Mouse (Mus musculus) embryo, embryonic 10 days (tissue): ENCODE results near the gene Ufc1.

Experiments used
- DNase-seq: peaks from one replicate; pipeline ENCODE4 v3.0.0-alpha.2; 2015; ENCODE audit warnings: low spot score

Ufc1 gene

DNA sequence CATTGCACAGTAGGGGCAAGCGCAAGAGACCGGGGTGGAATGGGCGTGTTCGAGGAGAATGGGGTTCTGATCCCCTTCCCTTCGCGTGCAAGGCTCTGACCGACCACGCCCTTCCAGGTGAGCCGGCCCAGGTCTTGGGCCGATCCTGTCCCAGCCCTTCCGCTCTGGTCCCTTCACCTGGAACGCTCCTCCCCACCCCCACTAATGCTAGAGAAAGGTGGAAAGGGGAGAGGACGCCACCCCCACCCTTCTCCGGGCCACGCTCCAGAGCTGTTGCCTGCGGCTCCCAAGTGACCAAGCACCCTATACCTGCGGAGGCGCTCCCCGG, 24.3 kb downstream of the Ufc1 start:
- no peak for DNase-seq

DNA sequence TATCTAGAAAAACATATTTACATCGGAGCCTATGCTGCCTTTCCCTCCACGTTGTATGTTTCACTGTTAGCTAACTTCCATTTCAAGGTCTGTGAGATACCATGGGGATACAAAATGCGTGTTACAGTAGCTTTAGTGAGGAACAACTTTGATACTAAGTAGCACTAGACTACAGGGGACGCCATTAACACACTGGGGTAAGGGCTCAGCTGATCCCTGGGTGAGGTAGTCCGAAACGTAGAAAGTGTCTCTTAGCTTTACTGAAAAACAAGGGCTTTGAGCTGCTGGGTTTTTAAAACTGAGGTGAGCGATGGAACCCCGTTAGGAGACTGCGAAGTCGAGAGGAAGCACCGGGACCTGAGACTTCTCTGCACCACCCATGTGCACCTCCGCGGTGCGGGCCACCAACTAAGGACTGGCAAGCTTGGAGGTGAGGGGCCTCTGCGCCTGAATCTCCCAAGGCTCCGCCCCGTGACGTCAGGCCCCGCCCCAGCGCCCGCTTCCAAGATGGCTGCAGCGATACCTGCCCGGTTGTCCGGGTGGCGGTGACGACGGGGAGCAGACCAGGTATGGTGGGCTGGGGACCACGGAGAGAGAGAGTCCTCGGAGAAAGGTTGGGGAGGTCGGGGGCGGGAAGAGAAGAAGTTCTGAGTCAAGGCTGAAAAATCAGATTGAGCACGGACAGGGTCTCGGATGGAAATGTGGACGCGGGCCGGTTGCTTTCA, 24.8 kb downstream of the Ufc1 start, which contains the start of gene B4galt3:
Gene B4galt3 (plus strand): TSS at position 481 of the 725 bp plus-strand sequence.
- peak; percentile 97 for DNase-seq

DNA sequence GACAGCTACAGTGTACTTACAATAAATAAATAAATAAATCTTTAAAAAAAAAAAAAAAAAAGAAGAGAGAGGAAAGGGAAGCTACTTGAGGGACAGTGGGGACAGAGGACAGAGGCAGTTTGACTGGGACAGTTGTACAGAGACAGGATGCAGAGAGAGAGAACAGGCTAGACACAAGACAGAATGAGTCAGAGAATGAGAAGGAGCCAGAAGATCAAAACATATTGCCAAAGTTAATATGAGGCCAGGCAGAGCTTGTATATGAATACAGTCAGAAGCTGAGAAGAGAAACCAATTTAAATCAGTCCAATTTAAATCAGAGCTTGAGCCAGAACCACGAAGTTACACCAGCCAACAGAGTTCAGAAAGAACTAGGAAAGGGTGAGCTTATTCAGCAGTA, 26.5 kb downstream of the Ufc1 start:
- DNase-seq, result no peak

DNA sequence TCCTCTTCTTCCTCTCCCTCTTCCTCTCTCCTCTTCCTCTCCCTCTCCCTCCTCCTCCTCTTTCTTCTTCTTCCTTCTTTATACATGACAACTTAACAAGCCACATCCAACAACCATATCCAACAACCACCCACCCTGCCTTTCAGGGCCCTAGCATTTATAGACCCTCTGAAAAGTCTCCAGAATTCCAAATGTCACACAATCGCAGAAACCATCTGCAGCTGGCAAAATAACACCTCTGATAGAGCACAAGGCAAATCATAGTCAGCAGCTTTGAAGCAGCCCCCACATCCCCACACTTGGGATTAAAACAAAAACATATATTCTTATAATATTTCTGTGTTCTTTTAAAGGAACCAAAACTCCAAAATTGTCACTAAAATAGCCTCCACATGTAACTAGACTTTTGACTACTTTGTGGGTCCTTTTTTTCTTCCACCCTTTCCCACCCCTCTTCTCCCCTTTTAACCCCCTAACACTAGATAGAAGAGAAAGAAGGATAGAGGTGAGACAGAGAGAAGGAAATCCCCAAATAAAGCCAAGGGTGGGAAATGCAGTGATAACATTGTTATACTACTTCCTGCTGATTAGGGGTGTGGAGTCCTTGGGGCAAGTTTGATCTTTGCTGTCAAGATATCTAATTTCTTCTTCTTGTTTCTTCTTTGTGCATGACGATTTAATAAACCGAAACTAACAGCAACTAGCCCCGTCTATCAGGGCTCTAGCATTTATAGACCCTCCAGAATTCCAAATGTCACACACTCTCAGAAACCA, 28.7 kb downstream of the Ufc1 start:
- no peak for DNase-seq

DNA sequence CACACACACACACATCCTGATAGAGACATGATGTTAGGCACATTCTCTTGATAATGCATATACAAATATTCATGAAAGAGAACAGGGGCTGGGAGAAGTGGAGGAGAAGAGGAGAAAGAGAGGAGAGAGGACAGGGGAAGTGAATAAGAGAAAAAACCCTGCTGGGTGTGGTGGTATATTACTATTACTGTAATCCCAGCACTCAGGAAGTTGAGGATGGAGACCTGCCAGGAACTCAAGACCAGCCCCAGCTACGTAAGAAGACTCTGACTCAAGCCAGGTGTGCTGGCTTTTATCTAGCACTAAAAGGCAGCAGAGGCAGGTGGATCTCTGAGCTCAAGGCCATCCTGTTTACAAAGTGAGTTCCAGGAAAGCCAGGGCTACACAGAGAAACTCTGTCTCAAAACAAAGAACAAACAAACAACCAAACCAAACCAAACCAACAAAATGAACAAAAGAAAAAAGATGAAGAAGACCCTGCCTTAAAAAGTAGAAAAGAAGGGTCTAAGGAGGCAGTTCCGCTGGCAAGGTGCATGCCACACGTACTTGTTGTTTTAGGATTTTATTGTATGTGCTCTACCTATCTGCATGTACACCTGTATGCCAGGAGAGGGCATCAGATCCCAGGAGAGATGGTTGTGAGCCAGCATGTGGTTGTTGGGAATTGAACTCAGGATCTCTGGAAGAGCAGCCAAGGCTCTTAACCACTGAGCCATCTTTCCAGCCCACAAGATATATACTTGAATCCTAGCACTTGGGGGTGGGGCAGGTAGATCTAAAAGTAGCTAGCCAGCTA, 31.0 kb downstream of the Ufc1 start:
- DNase-seq, result no peak

DNA sequence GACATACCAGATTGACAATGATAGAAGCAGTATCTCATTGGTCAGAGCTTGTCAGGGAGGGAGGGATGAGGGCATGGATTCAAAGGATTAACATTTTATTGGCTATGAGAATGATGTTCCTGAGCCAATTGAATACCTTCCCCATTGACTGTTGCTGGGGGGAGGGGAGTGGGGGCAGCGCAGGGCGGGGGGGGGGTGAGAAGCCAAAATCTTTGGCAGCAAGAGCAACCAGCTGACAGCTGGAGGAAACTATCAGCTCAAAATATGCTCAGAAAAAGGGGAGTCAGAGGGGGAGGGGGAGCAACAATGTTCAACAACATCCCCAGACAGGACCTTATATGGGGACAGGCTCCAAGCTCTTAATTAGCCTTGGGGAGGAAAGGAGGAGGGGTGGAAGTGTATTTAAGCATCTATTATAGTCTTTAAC, 31.6 kb downstream of the Ufc1 start:
- DNase-seq, result peak; percentile 54

DNA sequence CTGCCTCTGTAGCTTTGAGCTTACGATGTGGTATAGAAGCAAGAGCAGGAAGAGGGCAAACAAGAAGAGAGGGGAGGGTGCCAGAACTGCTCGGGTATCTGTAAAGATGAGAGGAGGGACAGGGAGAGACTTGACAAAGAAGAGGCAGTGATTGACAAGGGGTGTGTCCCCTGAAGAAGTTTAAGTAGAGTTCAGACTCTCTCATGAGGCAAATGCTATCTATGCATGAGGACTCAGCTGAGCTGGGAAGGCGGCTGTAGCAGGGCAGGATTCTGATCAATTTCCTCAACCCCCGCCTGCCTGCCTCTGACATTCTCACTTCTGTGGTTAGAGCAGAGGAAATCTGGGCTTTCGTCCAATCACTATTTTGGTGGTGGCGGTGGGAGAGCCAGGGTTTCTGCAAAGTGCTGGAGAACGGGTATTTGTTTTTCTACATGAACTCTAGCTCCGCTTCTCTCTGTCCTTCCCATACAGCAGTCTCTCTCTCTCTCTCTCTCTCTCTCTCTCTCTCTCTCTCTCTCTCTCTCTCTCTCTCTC, 32.2 kb downstream of the Ufc1 start:
- DNase-seq, result peak; percentile 23

DNA sequence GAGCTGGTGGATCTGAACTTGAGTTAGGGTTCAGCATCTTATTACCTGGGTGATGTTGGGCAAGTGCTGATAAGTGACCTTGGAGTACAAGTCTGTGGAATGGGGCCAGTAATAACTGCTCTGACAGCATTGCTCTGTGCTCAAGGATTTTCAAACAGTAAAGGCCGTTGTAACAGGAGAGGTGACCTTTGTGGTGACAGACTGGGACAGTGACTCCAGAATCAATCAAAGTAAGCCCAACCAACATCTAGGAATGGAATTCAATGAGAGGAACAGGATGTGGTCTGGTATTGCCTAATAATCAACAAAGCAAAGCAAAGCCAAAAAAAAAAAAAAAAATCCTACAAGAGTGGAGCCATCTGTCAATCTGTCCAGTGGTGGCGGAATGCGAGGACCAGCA, 34.5 kb downstream of the Ufc1 start:
- DNase-seq, result no peak

DNA sequence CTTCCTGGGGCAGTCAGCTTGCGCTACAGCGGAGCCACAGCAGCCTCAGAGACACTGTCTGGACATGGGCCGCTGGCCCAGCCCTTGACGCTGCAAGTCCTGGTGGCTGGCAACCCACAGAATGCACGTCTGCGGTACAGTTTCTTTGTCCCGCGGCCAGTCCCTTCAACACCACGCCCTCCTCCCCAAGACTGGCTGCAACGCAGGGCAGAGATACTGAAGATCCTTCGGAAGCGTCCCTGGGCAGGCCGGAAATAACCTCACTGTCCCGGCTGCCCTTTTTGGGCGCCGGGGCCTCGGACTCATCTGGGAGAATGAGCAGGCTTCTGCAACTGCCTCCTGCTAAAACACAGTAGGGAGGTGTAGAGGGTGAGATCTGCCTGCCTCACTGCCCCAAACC, 35.9 kb downstream of the Ufc1 start:
- DNase-seq, result no peak

DNA sequence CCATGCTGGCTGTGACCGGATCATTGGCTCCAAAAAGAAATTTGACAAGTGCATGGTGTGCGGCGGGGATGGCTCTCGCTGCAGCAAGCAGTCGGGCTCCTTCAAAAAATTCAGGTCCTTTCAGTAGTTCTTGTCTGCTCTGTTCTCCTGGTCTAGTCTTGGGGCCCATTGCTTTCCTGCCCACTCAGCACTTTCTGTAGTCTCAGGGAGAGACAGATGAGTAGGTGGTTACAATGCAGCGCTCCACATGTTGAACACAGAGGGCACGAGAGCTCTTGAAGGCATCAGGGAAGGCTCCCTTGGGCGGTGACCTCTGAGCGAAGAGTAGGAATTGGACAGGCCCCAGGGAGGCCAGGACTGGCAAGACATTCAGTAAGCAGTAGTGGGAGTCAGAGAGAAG, 37.0 kb downstream of the Ufc1 start:
- no peak for DNase-seq

DNA sequence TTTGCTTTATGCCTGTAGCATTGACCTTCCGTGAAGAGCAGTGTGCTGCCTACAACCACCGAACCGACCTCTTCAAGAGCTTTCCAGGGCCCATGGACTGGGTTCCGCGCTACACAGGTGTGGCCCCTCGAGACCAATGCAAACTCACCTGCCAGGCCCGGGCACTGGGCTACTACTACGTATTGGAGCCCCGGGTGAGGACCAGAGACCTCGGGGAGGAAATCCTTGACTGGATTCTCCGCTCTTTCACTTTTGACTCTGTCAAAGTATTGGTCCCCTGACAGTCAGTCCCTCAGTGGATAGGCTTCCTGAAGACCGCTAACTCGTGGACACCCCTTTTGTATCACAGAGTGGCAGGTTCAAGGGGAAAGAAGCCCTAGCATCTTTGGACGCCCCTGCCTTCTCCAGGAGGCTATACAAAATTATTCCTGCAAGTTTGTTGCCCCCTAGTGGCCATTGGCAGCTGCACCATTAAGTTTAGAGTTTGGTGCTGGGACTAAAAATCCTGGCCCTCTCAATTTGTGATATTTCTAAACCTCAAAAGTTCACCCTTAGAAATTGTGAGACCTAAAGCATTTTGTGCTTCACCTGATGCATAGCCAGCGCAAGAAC, 37.8 kb downstream of the Ufc1 start:
- peak; percentile 76 for DNase-seq

DNA sequence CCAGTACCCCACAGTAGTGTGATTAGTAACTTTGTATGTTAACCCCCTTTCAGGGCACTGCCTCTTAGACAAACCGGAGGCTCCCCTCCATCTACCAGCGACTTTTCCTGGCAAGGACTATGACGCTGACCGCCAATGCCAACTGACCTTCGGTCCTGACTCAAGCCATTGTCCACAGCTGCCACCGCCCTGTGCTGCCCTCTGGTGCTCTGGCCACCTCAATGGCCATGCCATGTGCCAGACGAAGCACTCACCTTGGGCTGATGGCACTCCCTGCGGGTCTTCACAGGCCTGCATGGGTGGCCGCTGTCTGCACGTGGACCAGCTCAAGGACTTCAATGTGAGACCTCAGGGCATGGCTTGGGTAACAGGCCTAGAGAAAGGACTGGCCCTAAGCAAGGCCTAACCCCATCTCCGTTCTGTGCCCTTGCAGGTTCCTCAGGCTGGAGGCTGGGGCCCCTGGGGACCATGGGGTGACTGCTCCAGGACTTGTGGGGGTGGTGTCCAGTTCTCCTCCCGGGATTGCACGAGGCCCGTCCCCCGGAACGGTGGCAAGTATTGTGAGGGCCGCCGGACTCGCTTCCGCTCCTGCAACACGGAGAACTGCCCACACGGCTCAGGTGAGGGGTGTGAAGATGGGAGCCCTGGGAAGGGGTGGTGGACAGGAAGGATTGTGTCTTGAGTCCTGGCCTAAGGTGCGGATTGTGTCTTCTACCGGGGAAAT, 38.6 kb downstream of the Ufc1 start:
- DNase-seq, result no peak

DNA sequence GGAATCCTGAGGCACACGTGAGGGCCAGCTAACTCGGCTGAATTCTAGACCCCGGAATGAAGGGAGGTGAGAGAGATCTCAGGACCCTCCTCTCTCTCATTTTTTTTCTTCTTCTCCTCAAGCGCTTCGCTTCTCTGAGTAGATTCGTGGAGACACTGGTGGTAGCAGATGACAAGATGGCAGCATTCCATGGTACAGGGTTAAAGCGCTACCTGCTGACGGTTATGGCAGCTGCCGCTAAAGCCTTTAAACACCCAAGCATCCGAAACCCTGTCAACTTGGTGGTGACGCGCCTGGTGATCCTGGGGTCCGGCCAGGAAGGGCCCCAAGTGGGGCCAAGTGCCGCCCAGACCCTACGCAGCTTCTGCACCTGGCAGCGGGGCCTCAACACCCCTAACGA, 42.4 kb downstream of the Ufc1 start:
- DNase-seq, result no peak

DNA sequence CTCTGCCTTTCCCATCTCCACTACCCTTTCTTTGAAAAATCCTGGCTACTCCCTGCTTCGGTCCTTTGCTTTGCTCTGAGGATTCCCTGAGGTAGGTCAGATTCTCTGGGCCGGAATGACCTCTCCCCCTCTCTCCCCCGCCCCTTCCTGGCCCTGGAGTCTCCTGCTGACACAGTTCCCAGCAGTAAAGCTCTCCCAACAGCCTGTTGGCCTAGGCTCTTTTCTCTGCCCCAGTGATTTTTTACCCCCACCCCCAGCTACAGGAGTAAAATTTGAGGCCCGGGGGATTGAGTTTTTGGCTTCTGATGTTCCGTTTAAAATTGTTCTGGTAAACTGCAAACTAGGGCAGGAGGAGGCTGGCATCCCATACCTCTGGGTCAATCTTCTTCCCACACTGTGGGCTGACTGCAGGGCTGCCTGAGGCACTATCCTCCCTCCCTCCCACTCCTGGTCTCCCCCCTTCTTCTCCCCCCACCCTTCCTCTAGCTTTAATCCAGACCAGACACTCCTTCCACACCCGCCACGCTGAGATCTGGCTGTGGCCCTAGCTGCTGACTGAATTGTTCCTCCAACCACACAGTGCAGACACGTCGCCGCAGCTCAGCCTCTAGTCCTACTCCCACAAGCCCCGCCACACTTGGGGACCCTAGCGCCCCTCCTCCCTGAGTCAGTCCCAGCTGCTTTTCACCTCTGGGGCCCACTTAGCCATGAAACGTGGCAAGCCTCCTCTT, 43.1 kb downstream of the Ufc1 start:
- DNase-seq, result peak; percentile 68

DNA sequence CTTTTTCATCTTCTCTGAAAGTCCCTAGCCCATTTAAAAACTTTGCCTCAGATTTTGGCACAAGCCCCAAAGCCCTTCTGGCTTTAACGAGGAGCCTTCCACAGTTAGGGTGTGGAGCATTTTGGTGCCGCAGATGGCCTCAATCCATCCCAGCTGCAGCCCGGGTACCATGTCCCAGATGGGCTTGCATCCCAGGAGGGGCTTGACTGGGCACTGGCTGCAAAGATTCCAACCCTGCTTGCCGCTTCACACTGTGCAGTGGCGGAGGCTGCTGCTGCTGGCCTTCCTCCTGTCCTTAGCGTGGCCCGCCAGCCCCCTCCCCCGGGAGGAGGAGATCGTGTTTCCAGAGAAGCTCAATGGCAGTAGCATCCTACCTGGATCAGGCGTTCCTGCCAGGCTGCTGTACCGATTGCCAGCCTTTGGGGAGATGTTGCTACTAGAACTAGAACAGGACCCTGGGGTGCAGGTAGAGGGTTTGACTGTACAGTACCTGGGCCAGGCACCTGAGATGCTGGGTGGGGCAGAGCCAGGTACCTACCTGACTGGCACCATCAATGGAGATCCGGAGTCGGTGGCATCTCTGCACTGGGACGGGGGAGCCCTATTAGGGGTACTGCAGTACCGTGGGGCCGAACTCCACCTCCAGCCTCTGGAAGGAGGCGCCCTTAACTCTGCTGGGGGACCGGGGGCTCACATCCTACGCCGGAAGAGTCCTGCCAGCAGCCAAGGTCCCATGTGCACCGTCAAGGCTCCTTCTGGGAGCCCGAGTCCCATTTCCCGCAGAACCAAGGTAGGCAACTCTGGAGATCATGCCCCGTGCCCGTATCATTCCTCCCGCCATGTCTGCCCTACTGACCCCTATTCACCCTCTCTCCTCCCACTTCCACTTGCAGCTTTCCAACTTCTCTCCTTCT, 43.9 kb downstream of the Ufc1 start, which contains the start of gene Ndufs2:
Gene Ndufs2 (minus strand): TSS at position 709 of the 914 bp plus-strand sequence.
- DNase-seq, result peak; percentile 67

DNA sequence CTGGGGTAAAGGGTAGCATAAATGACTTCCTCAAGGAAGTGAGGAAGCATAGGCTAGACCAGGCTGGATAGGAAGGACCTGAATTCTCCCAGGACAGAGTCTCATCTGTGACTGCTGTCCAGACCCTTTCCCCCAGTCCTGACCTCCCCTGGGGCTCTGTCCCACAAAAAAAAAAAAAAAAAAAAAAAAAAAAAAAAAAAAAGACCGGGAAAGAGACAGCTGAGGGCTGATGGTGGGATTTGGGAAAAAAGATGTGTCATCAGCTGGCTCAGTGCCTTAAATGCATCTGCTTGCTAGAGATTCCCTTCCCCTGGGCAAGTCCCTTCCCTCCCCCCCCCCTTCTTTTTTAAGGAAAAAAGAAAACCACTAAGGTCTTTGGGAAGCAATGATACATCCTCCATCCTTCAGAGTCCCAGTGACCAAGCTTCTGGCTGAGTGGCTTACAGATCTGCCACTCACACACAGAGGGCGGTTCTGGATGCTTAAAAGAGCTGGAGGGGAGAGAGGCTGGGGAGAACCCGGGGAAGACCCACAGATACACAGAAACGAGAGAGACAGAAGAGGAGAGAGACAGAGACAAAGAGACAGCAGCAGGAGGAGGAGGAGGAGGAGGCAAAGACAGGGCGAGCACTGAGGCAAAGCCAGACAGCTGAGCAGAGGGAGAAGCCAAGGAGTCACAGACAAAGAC, 44.8 kb downstream of the Ufc1 start, which contains the start of gene Adamts4:
Gene Adamts4 (plus strand): TSS at position 509 of the 688 bp plus-strand sequence.
- DNase-seq, result peak; percentile 76

DNA sequence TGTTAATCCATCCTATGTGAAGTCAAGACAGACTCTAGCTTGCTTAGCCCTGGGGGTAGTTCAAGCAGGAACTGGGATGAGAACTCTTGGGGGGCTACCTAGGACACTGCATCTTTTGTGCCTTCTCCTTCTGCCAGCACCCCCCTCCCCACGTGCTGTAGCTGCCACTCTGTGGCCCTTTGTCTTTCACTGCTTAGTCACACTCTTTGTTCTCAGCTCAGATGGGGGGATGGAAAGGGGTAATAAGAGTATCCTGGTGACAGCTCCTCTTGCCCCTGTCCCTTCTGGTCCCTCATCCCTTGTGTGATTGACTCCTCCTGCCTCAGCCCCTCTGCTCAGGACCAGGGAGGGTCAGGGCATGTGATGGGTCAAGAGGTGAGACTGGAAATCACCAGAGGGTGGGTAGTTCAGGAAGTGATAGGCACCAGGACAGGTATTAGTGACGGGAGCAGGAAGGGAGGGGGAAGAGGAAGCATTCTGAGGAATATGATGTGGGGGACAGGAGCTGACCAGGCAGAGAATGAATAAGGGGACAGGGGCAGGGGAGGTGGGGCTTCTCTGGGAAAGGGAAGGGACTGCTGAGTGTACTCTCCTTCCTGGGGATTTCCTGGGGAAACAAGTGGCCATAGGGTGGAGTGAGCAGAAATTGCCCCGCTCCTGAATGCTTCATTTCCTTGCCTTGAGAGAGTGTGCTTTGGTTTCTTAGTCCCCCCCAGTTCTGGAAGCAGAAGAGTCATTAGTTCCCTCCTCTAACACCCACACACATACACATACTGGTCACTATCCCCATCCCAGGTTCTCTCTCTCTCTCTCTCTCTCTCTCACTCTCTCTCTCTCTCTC, 46.2 kb downstream of the Ufc1 start:
- peak; percentile 39 for DNase-seq

DNA sequence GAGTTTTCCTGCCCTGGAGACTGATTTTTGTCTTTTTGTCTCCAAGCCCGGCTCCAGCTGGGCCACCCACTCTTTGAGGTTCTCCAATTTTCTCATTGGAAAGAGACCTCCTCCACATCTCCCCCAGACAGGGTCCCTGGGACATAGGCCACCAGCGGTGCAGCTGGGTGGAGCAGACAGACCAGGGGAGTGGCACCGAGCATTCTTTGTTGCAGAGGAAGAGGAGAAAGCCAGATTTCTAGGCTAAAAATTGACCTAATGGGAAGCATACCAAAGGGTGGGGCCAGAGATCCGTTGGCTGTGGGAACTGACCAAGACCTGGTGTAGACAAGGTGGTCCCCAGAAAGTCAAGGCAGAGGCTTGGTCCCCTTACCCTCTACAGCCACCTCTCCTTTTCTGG, 46.9 kb downstream of the Ufc1 start:
- no peak for DNase-seq
